Mouse (Mus musculus) forebrain, embryonic 10.5 days (tissue): ENCODE data around the gene Tns4. TPM values are rescaled to one million over a fixed set of nuclear protein-coding genes. Genes with fewer than 3 reads are reported as not detected.

ENCODE experiments used
- polyA plus RNA-seq: library from polyadenylated mRNA; unstranded; fragments of >200 nt; fragmentation: Nextera tagmentation; extraction: Ambion mirVana; gene quantifications from 2 replicates; pipeline ENCODE4 v1.2.1, GENCODE M21; 2016

The Tns4 gene
- polyA plus RNA-seq, 1 experiment from 2014 or later: 0.81 TPM

Other genes starting within 250 kb of the Tns4 start
- 4.5 and 4.7 TPM in 2 replicates for gene Wipf2, start 225.7 kb downstream of the Tns4 start, polyA plus RNA-seq
- gene Cdc6, start 181.5 kb downstream of the Tns4 start, polyA plus RNA-seq: 68.7 and 75.8 TPM in 2 replicates
- 16.9 and 19.3 TPM in 2 replicates for gene Rara, start 161.5 kb downstream of the Tns4 start, polyA plus RNA-seq
- gene Gjd3, start 106.3 kb downstream of the Tns4 start, polyA plus RNA-seq: 0.20 and 0.24 TPM in 2 replicates
- gene Top2a, start 65.1 kb downstream of the Tns4 start, polyA plus RNA-seq: 366 and 373 TPM in 2 replicates
- gene Igfbp4, start 48.1 kb downstream of the Tns4 start, polyA plus RNA-seq: 364 and 368 TPM in 2 replicates
- 0.25 and 0.30 TPM in 2 replicates for gene Ccr7, start 65.8 kb upstream of the Tns4 start, polyA plus RNA-seq
- gene Smarce1, start 141.7 kb upstream of the Tns4 start, polyA plus RNA-seq: 322 and 372 TPM in 2 replicates
- 0.07 and 0.12 TPM in 2 replicates for gene Krt222, start 154.8 kb upstream of the Tns4 start, polyA plus RNA-seq
- gene Krt24, start 196.0 kb upstream of the Tns4 start, polyA plus RNA-seq: not detected in 2 replicates
- not detected in 2 replicates for gene Krt25, start 233.6 kb upstream of the Tns4 start, polyA plus RNA-seq
- not detected in 2 replicates for gene Krt26, start 248.7 kb upstream of the Tns4 start, polyA plus RNA-seq